ENCODE assay signal across 19 mouse cellular contexts in the genomic region with DNA sequence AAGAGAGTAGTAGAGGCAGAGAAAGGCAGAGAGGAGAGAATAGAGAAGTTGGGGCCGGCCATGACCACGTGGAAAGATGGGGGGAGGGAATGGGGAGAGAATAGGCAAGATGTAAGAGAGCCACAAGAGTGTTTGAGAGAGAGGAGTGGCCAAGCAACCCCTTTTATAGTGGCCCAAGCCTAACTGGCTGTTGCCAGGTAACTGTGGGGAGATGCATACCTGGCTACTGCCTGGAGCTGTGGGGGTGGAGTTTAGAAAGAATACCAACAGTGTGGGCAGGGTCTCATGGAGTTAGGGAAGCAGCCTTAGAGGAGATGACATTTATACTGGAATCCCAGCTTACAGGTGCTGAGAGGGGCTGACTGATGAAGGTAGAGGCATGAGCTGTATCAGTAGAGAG. TPM values are rescaled to one million over a fixed set of nuclear protein-coding genes. Genes with fewer than 3 reads are reported as not detected.
DNase-seq lines count a peak whose midpoint lies in the region; ATAC-seq and TF ChIP-seq lines count a peak whose summit lies in the region.
"Had no signal": no experiment of that assay in that cellular context is flagged by ENCODE, and none has a peak within 500 bp of the region (broad histone marks: within the 10 kb centered on the region; RNA-seq: fewer than 3 reads in every experiment).

No protein-coding gene starts in this region.

- no peak overlapping the region for H3K4me3 ChIP-seq in lung, adult 2 months (replicated peaks; ENCODE audit: extremely low read depth, low read depth, low read length)
- no peak overlapping the region for H3K4me3 ChIP-seq in lung, postnatal 0 days (ENCODE audit: low read depth, low read length)
- H3K4me3 ChIP-seq: embryonic facial prominence, embryonic 12.5 days; heart, adult 2 months; hindbrain, embryonic 15.5 days had no signal

- H3K9me3 ChIP-seq in lung, postnatal 0 days (ENCODE audit: low read length) = no peaks in the 10 kb centered on the region
- H3K9me3 ChIP-seq: embryonic facial prominence, embryonic 12.5 days; hindbrain, embryonic 15.5 days had no signal

- no peak for TF ChIP-seq POLR2A in lung, adult 2 months (IDR thresholded peaks at IDR 0.05; ENCODE audit: borderline replicate concordance, extremely low read depth, low read depth, low read length)

- peak; percentile 48; the same call in 1 of the 2 replicates for ATAC-seq in lung, postnatal 0 days
- ATAC-seq: forebrain, embryonic 16.5 days had no signal

- H3K27me3 ChIP-seq in lung, postnatal 0 days (replicated peaks; ENCODE audit: insufficient read depth, low read length) = no peaks in the 10 kb centered on the region
- H3K27me3 ChIP-seq: CH12.LX; embryonic facial prominence, embryonic 12.5 days; hindbrain, embryonic 15.5 days had no signal

- DNase-seq in lung, adult 18-20 months = peak; percentile 8 to 22
- no peak for DNase-seq in lung, adult 2 months
- no peak for DNase-seq in lung, postnatal 0 days (ENCODE audit: low spot score)
- DNase-seq in lung, postnatal 25 days (ENCODE audit: low spot score) = no peak
- peak; percentile 85 for DNase-seq in R1 (ENCODE audit: low read depth, low spot score)
- no peak for DNase-seq in kidney, adult 18-20 months
- DNase-seq: adrenal gland, postnatal 14 days; cerebellum, adult 11-12 months; cerebellum, adult 9-10 months; gastrocnemius, postnatal 14 days; heart, adult 2 months; heart, postnatal 36 days had no signal

- H3K9ac ChIP-seq in lung, postnatal 0 days (replicated peaks; ENCODE audit: low read depth) = no peak overlapping the region
- H3K9ac ChIP-seq: embryonic facial prominence, embryonic 12.5 days; hindbrain, embryonic 15.5 days had no signal

- WGBS in lung, adult 2 months = 15% methylated on average over 2 of the region's 2 CpGs
- 14% methylated on average over 2 of the region's 2 CpGs for WGBS in lung, postnatal 0 days

- no peaks in the 10 kb centered on the region for H3K36me3 ChIP-seq in lung, postnatal 0 days (ENCODE audit: insufficient read depth, low read length)
- H3K36me3 ChIP-seq: embryonic facial prominence, embryonic 12.5 days; hindbrain, embryonic 15.5 days had no signal

- no peak overlapping the region for H3K27ac ChIP-seq in lung, postnatal 0 days (ENCODE audit: low read length)
- H3K27ac ChIP-seq: embryonic facial prominence, embryonic 12.5 days; heart, adult 2 months; hindbrain, embryonic 15.5 days had no signal

- H3K4me1 ChIP-seq in lung, adult 2 months (ENCODE audit: control insufficient read depth, insufficient read depth, low read length) = no peaks in the 10 kb centered on the region
- no peaks in the 10 kb centered on the region for H3K4me1 ChIP-seq in lung, postnatal 0 days (ENCODE audit: insufficient read depth, low read depth, low read length)
- H3K4me1 ChIP-seq: embryonic facial prominence, embryonic 12.5 days had no signal

- H3K4me2 ChIP-seq in lung, postnatal 0 days (replicated peaks; ENCODE audit: low read depth, low read length) = no peak overlapping the region
- H3K4me2 ChIP-seq: embryonic facial prominence, embryonic 12.5 days; heart, embryonic 11.5 days; hindbrain, embryonic 15.5 days had no signal

- no peak for TF ChIP-seq CTCF in lung, adult 2 months (IDR thresholded peaks at IDR 0.05; ENCODE audit: insufficient read depth, low read length)
- TF ChIP-seq CTCF in lung, postnatal 0 days (IDR thresholded peaks at IDR 0.05) = no peak

- TF ChIP-seq EP300 in lung, postnatal 0 days (IDR thresholded peaks at IDR 0.05) = no peak

RNA-seq across cellular contexts. Expression of a gene that starts 48.2 kb away (rescaled TPM):
- polyA plus RNA-seq in lung, adult 2 months (2012; rRNA removed) = 0.63 and 1.1 TPM in 2 replicates
- 2.3 and 2.9 TPM in 2 replicates for polyA plus RNA-seq in lung, postnatal 0 days (2015; fragmentation: Nextera tagmentation; extraction: Ambion mirVana)
- polyA plus RNA-seq: gonadal fat pad, adult 2 months; heart, adult 2 months; heart, postnatal 0 days had no signal

Comparison
In these comparisons a context has a peak if more than half of its experiments do, and no peak if none do; other contexts are left out.
1. DNase-seq: peak in lung, adult 18-20 months (2 of 2) and R1 (single experiment); none in lung, adult 2 months (single experiment), lung, postnatal 0 days (single experiment), lung, postnatal 25 days (single experiment) and kidney, adult 18-20 months (single experiment).